Mouse (Mus musculus) thymus, postnatal 14 days (tissue): ENCODE data around the gene Palld.

Experiments
- DNase-seq: peaks from one replicate; pipeline ENCODE4 v3.0.0; 2021

Gene Palld

DNA sequence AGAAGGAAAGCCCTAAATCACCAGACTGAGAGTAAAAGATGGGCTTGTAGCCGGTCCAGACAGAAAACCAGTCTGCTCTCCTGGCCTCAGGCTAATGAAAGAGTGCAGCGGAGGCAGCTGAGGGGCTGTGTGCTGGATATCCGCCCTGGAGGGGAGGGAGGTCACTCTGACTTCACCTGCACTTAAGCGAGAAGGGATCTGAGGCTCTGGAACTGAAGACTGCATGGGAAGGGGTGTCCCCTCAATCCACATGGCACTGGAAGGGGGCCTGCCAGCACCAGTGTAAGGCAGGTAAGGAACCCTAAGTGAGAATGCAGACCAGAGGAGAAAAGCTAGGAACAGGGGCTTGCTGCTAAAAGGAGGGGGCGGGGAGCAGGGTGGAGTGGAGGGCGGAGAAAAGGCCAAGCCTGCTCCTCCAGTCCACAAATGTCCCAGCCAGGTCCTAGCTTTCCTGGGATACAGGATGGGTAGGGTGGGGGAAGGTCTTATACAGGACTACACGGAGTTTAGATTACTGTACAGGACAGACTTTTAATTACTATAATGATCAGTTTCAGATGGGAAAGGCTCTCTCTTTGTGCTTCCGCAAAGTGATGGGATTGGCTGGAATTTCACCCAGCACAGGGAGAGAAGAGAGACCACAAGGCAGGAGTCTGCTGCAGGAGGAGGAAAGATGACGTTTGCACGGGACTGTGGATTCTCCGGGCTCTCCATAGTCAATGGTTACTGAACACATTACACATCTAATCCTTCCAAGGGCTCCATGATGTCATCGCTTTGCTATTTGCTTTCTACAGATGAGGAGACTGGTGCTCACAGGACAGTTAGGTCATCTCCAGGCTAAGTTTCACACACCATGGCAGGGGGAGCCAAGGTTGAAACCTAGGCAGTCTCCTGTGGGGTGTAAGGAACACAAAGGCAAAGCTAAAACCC, 278.7 kb downstream of the Palld start:
- DNase-seq: no peak

DNA sequence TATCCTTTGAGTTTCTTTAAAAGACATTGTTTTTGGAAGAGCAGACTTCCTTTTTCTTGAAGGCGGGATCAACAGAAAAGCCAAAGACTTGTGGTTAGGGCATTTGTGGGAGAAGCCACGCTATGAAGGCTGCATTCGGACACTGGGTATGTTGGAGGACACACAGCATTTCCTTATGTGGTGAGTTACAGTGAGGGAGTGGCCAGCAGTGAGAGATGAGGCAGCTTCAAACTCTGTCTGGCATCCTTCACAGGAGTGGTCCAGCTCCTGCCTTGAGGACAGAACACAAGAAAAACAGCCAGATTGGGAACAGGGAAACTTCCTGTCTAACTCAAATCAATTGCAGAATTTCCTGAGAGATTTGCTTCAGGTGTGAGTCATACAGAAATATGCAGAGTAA, 281.2 kb downstream of the Palld start:
- no peak for DNase-seq

DNA sequence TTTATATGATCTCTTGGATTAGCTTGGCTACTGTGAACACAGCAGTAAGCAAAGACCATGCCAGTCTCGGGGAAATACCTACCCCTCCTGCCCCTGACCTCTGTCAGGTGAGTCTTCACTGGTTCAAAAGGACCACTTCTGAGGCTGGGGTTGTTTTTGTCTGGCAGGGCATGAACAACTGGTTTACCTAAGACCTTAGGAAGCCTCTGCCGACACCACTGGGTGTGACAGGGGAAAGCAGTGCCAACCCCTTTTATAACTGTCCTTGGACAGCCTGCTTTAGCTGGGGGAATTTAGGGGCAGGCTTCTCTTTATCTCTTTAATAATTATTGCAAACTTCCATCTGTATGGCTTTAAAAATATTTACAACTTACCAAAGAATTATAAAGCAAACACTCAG, 284.8 kb downstream of the Palld start:
- DNase-seq: no peak

DNA sequence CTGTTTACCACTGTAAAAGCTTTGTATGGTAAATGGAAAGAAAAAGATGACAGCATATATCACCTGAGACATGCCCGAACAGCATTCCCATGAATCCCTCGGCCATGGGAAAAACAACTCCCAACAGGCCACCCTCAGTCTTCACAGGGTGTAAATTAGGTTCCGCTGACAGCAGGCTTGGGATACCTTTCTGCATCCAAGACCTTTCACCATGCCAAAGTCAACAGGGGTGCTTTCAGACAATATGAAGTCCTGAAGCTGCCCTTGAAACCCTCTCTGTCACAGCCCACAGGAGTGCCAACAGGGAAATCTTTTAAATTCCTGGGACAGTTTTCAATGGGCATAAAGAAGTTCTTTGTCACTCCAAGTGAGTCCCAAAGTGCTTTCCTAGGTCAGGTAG, 285.4 kb downstream of the Palld start:
- DNase-seq: no peak

DNA sequence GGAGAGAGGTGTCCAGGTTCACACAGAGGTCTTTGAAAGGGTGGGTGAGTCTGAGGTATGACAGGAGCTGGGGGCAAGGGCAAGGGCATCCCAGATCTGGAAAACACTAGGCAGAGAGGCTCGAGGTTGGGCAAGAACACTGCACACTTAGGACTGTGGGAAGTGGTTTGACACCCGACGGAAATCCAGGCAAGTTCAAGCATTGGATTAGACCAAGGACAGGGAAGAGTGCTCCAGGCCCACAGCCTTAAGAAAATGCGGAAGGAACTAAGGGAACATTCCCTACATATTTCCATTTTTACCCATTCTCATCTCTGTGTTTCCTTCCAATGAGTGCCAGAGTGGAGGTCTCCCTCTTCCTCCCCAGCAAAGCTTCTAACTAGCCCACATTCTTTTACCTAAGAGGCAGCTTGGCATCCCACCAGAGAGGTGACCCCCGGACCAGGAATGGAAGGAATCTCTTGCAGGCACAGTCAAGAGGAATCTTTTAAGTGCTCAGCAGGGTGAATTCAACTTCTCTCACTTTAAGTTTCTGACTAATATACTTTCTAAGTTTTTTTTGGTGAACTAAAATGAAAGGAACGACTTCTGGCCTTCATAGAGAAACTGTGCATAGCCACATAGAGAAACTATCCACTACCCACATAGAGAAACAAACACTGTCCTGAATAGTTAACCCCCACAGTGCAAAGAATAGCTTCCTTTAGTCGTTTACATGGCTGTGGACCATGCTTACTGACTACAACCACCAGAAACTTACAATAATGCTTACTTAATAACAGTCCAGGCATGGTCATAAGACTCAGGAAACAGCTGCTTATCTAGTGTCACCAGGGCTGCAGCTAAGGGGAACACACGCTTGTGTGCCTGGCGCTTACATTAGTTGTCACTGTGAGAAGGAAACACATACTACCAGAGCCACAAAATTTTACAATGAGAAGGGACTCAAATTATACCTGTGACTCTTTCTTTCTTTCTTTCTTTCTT, 286.5 kb downstream of the Palld start:
- DNase-seq: no peak

DNA sequence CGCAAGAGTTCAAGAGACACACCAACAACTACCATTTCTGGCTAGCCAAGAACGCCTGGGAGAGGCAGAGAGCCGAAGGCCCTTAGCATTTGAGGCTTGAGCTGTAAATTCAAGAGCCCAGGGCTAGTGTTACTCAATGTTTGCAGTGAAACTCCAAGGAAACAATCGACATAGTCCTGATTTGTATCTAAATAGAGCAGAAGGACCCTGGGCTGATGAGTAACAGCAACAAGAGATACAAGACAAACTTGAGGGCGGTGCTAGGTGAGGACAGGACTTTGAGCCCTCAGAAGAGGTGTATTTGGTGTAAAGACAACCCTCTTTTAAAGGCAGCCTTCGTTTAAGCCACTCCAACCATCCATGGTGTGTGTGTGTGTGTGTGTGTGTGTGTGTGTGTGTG, 290.7 kb downstream of the Palld start:
- DNase-seq: no peak

DNA sequence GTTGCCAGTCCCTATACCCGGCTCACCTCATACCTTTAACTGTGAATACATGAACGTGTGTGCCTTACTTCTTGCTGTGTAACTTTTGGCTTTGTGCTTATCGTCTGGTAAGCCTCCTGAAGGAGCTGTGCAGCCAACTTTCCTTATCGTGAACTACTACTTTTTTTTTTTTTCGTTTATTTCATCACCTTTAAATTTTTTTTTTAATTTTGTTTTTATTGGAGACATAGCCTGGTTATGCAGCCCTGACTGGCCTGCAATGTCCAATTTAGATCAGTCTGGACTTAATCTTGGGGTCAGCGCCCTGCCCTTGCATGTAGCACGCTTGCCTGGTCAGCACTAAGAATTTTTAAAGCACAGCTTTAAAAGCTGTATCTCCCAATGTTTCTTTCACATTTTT, 291.4 kb downstream of the Palld start:
- DNase-seq: no peak

DNA sequence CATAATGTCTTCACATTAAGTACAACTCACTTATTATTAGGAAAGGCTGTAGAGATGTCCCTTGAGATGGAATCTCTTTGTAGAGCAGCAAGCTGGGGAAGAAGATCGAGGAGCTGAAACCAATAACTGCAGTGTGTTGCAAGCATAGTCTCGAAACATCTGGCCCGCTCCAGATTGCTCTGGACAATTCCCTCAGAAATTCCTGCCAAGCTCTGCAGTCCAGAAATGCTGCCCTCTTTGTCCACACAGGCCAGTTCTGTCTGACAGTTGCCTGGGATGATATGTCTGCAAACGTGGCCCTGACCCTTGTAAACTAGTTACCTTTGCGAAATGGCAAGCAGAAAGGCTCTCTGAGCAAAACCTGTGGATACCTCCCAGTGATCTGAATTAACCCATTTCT, 291.9 kb downstream of the Palld start:
- DNase-seq: no peak

DNA sequence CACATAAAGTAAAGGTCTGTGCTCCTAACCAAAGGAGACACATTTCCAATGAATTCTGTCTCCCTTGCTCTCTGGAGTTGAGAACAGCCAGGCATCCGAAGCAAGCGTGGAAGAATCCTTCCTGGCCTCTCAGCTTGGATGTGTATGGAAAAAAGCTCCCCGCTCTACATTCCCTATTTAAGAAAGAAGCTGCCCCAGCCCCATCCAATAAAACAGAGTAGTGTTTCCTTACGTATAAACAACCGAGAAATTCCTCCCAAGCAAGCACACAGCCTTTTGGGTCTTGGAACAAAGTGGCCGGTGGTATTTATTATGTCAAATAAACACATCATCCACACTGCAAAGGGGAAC, 295.1 kb downstream of the Palld start:
- no peak for DNase-seq

DNA sequence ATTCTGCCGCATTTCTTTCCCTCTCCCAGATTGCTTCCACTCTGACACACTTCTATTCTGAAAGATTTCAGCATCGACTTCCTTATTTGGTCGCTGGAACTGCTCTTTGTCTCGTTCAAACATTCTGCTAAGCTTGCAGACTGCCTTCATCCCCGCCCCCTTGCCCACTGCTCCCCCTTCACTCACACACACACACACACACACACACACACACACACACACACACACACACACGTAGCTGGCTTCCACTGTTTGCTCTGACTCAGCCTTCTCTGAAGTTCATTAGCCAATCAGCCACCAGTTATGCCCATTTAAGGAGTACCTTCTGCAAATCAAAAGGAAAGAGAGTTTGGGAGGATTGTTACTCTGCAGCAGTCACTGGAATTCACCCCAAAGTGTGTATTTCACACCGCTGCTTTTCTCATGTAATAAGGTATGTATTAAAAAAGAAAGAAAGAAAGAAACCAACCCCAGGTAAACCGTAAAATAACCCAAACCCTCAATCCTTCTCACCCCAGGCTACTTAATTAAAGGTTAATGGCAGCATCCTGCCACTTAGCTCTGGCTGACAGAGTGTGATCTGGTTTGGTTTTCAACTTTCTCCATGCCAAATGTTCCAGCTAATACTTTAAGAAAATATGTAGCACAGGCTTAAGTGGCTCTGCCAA, 295.6 kb downstream of the Palld start:
- peak; percentile 66 for DNase-seq

DNA sequence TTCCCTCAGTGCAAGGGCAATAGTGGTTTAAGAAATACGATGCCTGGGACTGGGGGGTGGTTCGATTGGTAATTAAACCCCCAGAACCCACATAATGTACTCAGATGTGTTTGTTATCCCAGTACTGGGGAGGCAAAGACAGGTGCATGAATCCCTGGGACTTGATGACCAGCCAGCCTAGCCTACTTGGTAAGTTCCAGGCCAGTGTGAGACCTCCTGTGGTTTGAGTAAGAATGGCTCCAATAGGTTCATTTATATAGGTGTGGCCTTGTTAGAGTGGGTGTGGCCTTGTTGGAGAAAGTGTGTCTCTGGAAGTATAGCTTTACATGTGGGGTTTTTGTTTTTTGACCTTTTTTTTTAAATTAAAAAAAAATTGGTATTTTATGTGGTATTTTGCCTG, 297.6 kb downstream of the Palld start:
- no peak for DNase-seq

DNA sequence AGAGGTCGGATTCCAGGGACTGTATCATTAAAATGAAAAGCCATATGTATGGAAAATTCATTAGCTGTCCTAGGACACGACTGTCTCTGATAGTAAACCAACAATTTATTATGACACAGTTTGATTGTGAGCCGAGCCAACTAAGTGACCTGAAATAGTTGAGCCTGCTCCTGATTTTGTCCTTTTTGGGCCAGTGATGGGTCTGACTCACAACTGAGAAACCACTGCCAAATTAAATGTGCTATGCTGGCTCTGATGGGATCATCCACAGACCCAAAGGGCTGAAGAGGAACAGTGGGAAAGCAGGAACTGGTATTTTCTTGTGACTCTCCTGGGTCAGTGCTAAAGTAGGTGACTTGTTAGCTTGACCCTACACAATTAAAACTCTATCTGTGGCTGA, 305.6 kb downstream of the Palld start:
- no peak for DNase-seq

DNA sequence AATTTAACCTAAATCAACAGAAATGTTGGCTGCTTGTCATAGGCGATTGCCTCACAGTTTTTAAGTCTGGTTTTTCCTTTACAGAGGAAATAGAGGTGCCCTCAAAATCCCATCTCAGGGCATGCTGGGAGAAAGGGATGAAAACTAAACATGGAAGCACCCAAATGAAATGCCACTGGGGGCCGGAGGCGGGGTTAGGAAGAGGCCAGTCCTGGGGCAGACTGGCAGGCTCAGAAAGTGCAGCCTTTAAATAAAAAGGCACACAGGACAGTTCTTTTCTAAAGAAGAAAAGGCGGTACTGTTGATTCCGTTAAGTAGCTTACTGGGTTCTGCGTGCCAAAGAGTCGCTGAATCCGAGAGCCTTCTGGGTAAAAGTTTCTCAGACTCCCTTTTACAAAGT, 311.0 kb downstream of the Palld start:
- DNase-seq: no peak

DNA sequence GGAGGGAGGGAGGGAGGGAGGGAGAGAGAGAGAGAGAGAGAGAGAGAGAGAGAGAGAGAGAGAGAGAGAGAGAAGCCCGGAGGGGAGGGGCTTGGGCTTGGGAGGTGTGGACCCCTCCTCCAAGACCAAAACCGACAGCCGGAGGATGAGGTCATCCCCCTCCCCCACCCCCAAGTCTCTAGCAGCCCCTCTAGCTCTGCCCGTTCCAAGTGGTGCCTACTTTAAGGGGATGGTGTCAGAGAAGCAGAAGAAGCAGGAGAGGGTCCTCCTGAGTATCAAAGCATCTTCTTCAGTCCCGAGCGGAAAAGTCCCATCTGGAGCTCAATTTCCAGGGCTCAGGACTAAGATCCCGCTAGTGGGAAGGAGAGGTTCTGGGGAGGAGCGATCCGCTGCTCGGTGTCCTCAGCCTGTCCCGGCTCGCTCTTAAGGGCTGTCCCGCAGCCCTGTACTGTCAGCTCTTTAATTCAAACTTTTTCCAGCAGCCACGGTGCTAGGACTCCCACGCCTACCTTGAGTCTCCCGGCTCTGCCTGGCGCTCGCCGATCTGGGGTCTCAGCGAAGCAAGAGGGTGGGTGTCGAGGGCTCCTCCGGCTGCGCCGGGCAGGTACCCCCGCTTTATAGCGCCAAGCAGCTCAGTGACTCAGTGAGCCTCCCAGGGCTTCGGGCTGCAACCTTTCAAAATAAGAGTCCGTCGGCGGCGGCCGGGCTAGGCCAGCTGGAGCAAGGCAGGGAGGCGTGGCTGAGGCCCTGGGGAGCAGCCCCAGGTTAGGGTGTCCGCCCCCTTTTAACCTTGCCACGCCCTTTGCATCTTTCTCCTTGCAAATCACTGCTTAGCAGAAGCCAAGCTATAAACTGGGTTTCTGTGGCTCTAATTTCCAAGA, 311.7 kb downstream of the Palld start:
- peak; percentile 86 for DNase-seq

DNA sequence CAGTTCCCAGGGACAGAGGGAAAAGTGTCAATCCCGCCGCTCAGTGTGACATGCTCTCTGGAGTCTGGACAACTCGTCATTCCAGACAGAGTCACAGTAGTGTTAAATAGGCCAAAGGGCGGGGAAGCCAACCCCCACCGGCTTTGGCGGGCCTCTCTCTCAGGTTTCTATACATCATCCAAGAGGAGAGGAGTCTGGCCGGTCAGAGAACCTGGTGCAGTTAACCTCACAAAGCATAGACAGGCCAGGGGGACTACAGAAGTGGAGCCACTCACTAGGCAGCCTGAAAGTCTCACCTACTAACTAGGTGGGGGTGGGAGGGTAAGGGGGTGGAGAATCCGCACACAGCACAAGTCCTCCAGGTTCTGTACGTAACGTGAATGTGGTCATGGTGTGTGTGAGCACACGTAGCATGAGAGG, 312.5 kb downstream of the Palld start:
- no peak for DNase-seq

DNA sequence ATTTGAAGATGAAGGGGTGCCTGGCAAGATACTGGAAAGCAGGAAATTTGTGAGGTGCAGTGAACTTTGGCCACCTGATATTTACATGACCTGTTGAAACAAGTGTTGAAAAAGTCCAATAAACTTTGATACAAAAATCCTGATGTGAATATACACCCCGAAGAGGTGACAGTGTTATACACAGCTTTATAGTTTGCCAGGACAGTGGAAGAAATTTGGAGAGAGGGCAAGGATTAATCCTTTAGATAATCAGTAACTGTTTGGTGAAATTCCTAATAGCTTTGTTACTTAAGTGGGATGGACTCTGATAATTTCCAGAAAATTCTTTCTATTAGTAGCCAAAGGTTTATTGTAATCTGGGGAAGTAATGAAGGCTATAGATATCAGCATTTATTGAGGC, 314.2 kb downstream of the Palld start:
- no peak for DNase-seq

DNA sequence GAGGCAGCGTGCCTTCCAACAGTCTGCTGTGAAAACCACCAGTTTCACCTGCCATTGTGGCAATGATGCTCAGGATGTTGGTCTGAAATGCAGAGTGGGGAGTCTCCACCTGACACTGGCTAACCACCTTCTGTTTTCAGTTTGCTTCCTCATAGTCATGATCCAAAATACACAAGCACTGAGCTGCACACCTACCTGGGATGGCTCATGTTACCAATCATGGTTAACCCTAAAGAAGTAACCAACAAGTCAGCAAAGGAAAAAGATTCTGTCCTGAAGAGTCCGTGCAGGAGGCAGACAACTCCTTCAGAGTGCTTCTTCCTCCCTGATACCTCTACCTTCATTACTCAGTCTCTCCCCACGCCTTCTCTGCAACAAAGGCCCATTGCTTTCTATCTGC, 314.8 kb downstream of the Palld start:
- no peak for DNase-seq

DNA sequence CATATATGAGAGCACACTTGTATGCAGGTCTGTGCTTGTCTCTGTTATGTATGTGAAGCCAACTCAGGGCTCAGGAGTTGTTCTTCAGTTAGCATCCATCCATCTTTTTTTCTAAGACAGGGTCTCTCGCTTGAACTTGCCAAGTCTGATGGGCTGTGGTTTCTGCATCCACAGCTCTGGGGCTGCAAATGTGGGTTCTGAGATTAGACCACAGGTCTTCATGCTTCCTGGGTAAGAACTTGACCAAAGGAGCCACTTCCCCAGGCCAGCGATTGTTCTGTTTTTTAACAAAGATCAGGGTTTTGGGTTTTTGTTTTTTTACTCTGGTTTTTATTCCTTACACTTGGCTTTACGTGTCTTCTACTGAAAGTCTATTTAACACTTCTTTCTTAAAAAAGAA, 316.0 kb downstream of the Palld start:
- DNase-seq: no peak

DNA sequence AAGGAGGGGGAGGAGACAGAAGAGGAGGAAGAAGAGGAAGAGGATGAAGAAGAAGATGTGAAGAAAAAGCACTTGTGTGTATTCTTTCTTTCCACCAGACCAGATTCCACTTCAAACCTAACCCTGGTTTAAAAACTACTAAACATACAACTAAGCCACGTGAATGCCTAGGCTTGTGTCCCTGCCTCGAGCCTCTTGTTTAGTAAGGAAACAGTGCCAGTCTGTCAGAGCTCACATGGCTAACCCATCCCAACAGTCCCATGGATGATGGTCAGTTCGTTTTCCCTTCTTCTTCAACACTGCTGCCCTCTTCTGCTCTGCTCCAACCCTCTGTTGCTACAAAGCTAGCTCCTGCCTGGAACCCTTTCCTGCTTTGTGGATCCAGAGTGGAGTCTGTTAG, 316.7 kb downstream of the Palld start:
- DNase-seq: no peak

DNA sequence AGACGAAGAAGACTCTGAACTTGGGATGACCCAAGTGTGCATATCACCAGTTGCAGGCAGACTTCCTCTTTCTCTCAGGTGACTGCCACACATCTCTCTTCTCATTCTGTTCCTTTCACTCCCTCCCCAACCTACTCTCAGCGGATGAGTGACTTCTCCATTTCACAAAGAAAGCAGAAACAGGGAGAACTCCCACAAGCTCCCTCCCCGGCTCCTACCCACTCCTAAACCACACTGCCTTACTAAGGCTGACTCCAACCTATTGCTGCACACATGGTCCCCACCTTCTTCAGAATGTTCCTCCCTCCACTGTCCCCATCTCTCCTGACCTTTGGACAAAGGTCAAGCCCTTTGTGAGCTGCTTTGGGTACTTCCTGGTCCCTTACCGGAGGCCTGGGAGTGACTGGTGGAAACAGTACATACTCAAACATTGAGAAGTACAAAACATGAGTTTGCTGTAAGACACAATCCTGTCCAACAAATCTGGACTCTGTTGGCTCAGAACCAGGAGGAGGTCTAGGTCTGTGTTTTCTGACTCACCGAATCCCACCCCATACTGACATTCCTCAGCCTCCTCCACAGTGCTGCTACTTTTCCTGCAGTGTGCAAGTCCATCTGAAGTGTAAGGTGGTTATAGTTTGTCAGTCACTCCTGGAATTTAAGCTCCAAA, 317.6 kb downstream of the Palld start:
- no peak for DNase-seq

DNA sequence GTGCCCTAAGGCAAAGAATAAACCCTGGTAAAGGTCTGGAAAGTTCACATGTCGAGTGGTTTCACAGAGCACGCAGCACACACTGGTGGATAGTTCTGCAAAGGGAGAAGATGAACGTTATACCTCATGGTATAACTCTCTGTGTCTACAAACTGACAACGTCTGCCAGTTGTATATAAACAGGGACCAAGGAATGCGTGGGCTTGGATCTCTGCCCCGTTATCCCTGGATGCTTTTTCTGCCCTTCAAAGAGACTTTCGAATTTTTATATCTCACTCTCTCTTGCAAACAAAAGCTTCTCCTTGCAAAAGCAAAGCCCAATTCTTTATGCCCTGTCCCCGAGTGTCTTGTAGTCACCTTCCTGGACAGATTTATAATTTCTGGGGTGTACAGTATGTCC, 319.9 kb downstream of the Palld start:
- DNase-seq: no peak

DNA sequence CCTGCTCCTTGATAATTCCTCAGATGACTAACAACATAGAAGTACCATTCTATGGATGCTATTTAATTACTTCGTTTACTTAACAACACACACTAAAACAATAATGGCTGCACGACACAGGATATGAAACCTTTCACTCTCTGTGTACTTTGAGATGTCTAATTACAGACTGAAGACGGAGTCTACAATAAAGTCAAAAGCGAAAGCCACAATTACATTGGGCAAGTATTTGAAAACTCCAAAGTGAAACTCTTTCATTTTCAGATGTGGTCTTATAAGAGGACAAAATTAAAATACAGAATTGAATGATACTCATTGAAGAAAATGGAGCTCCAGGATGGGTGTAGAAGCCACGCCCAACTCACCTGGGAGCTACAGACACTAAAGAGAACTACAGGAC, 321.2 kb downstream of the Palld start:
- DNase-seq: no peak
